12 mouse cellular contexts compared by ENCODE assay signal in genomic region chr14:34332476-34332875, GRCm38 (mm10). TPM values are rescaled to one million over a fixed set of nuclear protein-coding genes. Genes with fewer than 3 reads are reported as not detected.
DNase-seq lines count a peak whose midpoint lies in the region; ATAC-seq and TF ChIP-seq lines count a peak whose summit lies in the region.
"Had no signal": no experiment of that assay in that cellular context is flagged by ENCODE, and none has a peak within 500 bp of the region (broad histone marks: within the 10 kb centered on the region; RNA-seq: fewer than 3 reads in every experiment).

No protein-coding gene starts in this region.

- intact Hi-C loops in left cerebral cortex, postnatal 36 days (cut with DNase I): no loop called here

- TF ChIP-seq CTCF in brain, embryonic 14.5 days (IDR thresholded peaks at IDR 0.05; ENCODE audit: borderline replicate concordance, extremely low read depth, insufficient read depth, insufficient read length): no peak

- TF ChIP-seq POLR2A in brain, embryonic 14.5 days (IDR thresholded peaks at IDR 0.05; ENCODE audit: borderline replicate concordance, extremely low read depth, insufficient read depth, insufficient read length, poor library complexity, severe bottlenecking): no peak

- H3K9me3 ChIP-seq in heart, embryonic 11.5 days (replicated peaks; ENCODE audit: control insufficient read depth, low read length): no peaks in the 10 kb centered on the region
- H3K9me3 ChIP-seq in kidney, embryonic 16.5 days (ENCODE audit: low read length): no peaks in the 10 kb centered on the region
- H3K9me3 ChIP-seq: kidney, embryonic 15.5 days had no signal

- no peak overlapping the region for H3K9ac ChIP-seq in heart, embryonic 11.5 days (ENCODE audit: low read depth, low read length)
- no peak overlapping the region for H3K9ac ChIP-seq in kidney, embryonic 16.5 days (replicated peaks; ENCODE audit: low read length)
- H3K9ac ChIP-seq: kidney, embryonic 15.5 days had no signal

- H3K27me3 ChIP-seq in heart, embryonic 11.5 days (ENCODE audit: control insufficient read depth, insufficient read depth, low read length): no peaks in the 10 kb centered on the region
- no peaks in the 10 kb centered on the region for H3K27me3 ChIP-seq in kidney, embryonic 16.5 days (ENCODE audit: insufficient read depth, low read length)
- H3K27me3 ChIP-seq: kidney, embryonic 15.5 days had no signal

- WGBS in heart, embryonic 11.5 days (ENCODE audit: insufficient replicate concordance): 79% methylated on average over 5 of the region's 5 CpGs
- 86% methylated on average over 5 of the region's 5 CpGs for WGBS in kidney, embryonic 16.5 days

- no peaks in the 10 kb centered on the region for H3K4me1 ChIP-seq in heart, embryonic 11.5 days (ENCODE audit: control insufficient read depth, insufficient read depth, low read length)
- H3K4me1 ChIP-seq in kidney, embryonic 16.5 days (ENCODE audit: insufficient read depth, low read length): no peaks in the 10 kb centered on the region
- H3K4me1 ChIP-seq: kidney, embryonic 15.5 days had no signal

- H3K36me3 ChIP-seq in heart, embryonic 11.5 days (ENCODE audit: control insufficient read depth, insufficient read depth, low read length): peaks cover 24% of the 10 kb centered on the region
- peaks cover 73% of the 10 kb centered on the region for H3K36me3 ChIP-seq in kidney, embryonic 16.5 days (ENCODE audit: insufficient read depth, low read length)

- no peak for ATAC-seq in heart, embryonic 11.5 days (replicated peaks; ENCODE audit: insufficient number of reproducible peaks, low FRiP score, low TSS enrichment)
- ATAC-seq in kidney, embryonic 16.5 days (ENCODE audit: low FRiP score, low TSS enrichment): no peak

- H3K4me2 ChIP-seq in heart, embryonic 11.5 days: no peak overlapping the region
- H3K4me2 ChIP-seq in kidney, embryonic 16.5 days (replicated peaks; ENCODE audit: low read depth, low read length): no peak overlapping the region
- H3K4me2 ChIP-seq: kidney, embryonic 15.5 days had no signal

- no peak overlapping the region for H3K27ac ChIP-seq in heart, embryonic 11.5 days (ENCODE audit: low read depth, low read length)
- H3K27ac ChIP-seq in kidney, embryonic 16.5 days (ENCODE audit: low read length): no peak overlapping the region
- H3K27ac ChIP-seq: kidney, embryonic 15.5 days; macrophage had no signal

- peak; percentile 81 for DNase-seq in heart, adult 11 months
- peak; percentile 84 for DNase-seq in brain, embryonic 14.5 days (ENCODE audit: low read depth)
- peak; percentile 14 to 59 for DNase-seq in frontal cortex, postnatal 36 days (ENCODE audit: low spot score in 2 of 2)
- DNase-seq in left cerebral cortex, postnatal 36 days (ENCODE audit: low spot score in 2 of 2): peak; percentile 20 to 25
- no peak for DNase-seq in lung, postnatal 10 days
- no peak for DNase-seq in B cell, adult 2 months

- H3K4me3 ChIP-seq in heart, embryonic 11.5 days (ENCODE audit: low read depth, low read length): no peak overlapping the region
- no peak overlapping the region for H3K4me3 ChIP-seq in kidney, embryonic 16.5 days (ENCODE audit: low read length)
- H3K4me3 ChIP-seq: kidney, embryonic 15.5 days had no signal

RNA-seq across cellular contexts. Expression of gene Glud1, which starts 21.9 kb away (rescaled TPM):
- 64.4 and 67.3 TPM in 2 replicates for polyA plus RNA-seq in heart, embryonic 11.5 days (2014; fragmentation: Nextera tagmentation; extraction: Ambion mirVana)
- polyA plus RNA-seq in brain, embryonic 14.5 days (2012; rRNA removed): 78.7 and 99.3 TPM in 2 replicates
- total RNA-seq in left cerebral cortex, postnatal 36 days (2021): 100 to 1,000 TPM; 245 to 282 TPM
- 114 and 116 TPM in 2 replicates for polyA plus RNA-seq in kidney, embryonic 16.5 days (2015; fragmentation: Nextera tagmentation; extraction: Ambion mirVana)

RNA-seq across cellular contexts. Expression of gene Shld2, which starts 22.2 kb away (rescaled TPM):
- polyA plus RNA-seq in heart, embryonic 11.5 days (2014; fragmentation: Nextera tagmentation; extraction: Ambion mirVana): 6.2 and 6.9 TPM in 2 replicates
- polyA plus RNA-seq in brain, embryonic 14.5 days (2012; rRNA removed): 4.0 and 4.2 TPM in 2 replicates
- 10 to 100 TPM; 12.5 to 14.0 TPM for total RNA-seq in left cerebral cortex, postnatal 36 days (2021)
- polyA plus RNA-seq in kidney, embryonic 16.5 days (2015; fragmentation: Nextera tagmentation; extraction: Ambion mirVana): 9.9 and 10.0 TPM in 2 replicates

RNA-seq across cellular contexts. Expression of gene Fam25c, which starts 22.8 kb away (rescaled TPM):
- not detected in 2 replicates for polyA plus RNA-seq in heart, embryonic 11.5 days (2014; fragmentation: Nextera tagmentation; extraction: Ambion mirVana)
- polyA plus RNA-seq in brain, embryonic 14.5 days (2012; rRNA removed): 0.85 TPM in 1 of 2 replicates, not detected in the other
- not detected for total RNA-seq in left cerebral cortex, postnatal 36 days (2021)
- polyA plus RNA-seq in kidney, embryonic 16.5 days (2015; fragmentation: Nextera tagmentation; extraction: Ambion mirVana): 0.86 and 1.1 TPM in 2 replicates
- polyA plus RNA-seq: kidney, embryonic 15.5 days; limb, embryonic 11.5 days; macrophage; stomach, embryonic 14.5 days had no signal

RNA-seq across cellular contexts. Expression of gene Sncg, which starts 42.1 kb away (rescaled TPM):
- polyA plus RNA-seq in heart, embryonic 11.5 days (2014; fragmentation: Nextera tagmentation; extraction: Ambion mirVana): 2.4 and 2.9 TPM in 2 replicates
- 36.7 and 103 TPM in 2 replicates for polyA plus RNA-seq in brain, embryonic 14.5 days (2012; rRNA removed)
- 1 to 10 TPM; 3.2 to 4.9 TPM for total RNA-seq in left cerebral cortex, postnatal 36 days (2021)
- polyA plus RNA-seq in kidney, embryonic 16.5 days (2015; fragmentation: Nextera tagmentation; extraction: Ambion mirVana): 7.0 and 9.0 TPM in 2 replicates
- polyA plus RNA-seq: macrophage had no signal

RNA-seq across cellular contexts. Expression of gene Mmrn2, which starts 42.8 kb away (rescaled TPM):
- 15.8 and 23.1 TPM in 2 replicates for polyA plus RNA-seq in heart, embryonic 11.5 days (2014; fragmentation: Nextera tagmentation; extraction: Ambion mirVana)
- 2.5 and 4.5 TPM in 2 replicates for polyA plus RNA-seq in brain, embryonic 14.5 days (2012; rRNA removed)
- total RNA-seq in left cerebral cortex, postnatal 36 days (2021): 1 to 10 TPM; 3.6 to 3.8 TPM
- polyA plus RNA-seq in kidney, embryonic 16.5 days (2015; fragmentation: Nextera tagmentation; extraction: Ambion mirVana): 19.0 and 20.9 TPM in 2 replicates
- polyA plus RNA-seq: macrophage had no signal

Comparison
In these comparisons a context has a peak if more than half of its experiments do, and no peak if none do; other contexts are left out.
1. DNase-seq: peak in heart, adult 11 months (single experiment), brain, embryonic 14.5 days (single experiment), frontal cortex, postnatal 36 days (2 of 2) and left cerebral cortex, postnatal 36 days (2 of 2); none in lung, postnatal 10 days (single experiment) and B cell, adult 2 months (0 of 2).